Mouse (Mus musculus) liver, adult 2 months (tissue): ENCODE measurements around the gene Pyroxd1.

Experiments used
- CTCF ChIP-seq: fragments of 200-500 bp; IDR thresholded peaks from 2 replicates; pipeline ENCODE4 v1.5.1; 2011; ENCODE audit warnings: low read depth, low read length, control low read depth
- POLR2A ChIP-seq: fragments of 200-500 bp; IDR thresholded peaks from 2 replicates; pipeline ENCODE4 v1.6.1; 2011; ENCODE audit warnings: low read length, control low read depth; ENCODE audit not compliant: insufficient read depth; ENCODE audit errors: extremely low read depth

- TF ChIP-seq CTCF (no peak), POLR2A (no peak)
Observed at GRCm38 (mm10) chr6:142339576-142339975, 5.9 kb upstream of the Pyroxd1 start.
